16 mouse cellular contexts compared by ENCODE assay signal in genomic region chr19:56800930-56801655, GRCm38 (mm10). TPM values are rescaled to one million over a fixed set of nuclear protein-coding genes. Genes with fewer than 3 reads are reported as not detected.
DNase-seq lines count a peak whose midpoint lies in the region; ATAC-seq and TF ChIP-seq lines count a peak whose summit lies in the region.
"Had no signal": no experiment of that assay in that cellular context is flagged by ENCODE, and none has a peak within 500 bp of the region (broad histone marks: within the 10 kb centered on the region; RNA-seq: fewer than 3 reads in every experiment).

No protein-coding gene starts in this region.

- peak; percentile 67 for DNase-seq in heart, postnatal 0 days (ENCODE audit: low spot score)
- no peak for DNase-seq in heart, postnatal 14 days
- peak; percentile 25 for DNase-seq in MN1 (ENCODE audit: low spot score)
- DNase-seq in liver = peak; percentile 51
- peak; percentile 71 for DNase-seq in lung, postnatal 36 days
- DNase-seq in kidney, postnatal 36 days = no peak
- no peak for DNase-seq in kidney, adult 8-10 months
- DNase-seq in thymus, adult 2 months = no peak
- DNase-seq: adrenal gland, postnatal 14 days; embryo, embryonic 11 days; forebrain, postnatal 0 days; gastrocnemius, postnatal 25 days; layer of hippocampus, adult 9-11 months had no signal

- intact Hi-C loops in heart, postnatal 14 days (cut with DNase I) = no loop called here

- no peak for TF ChIP-seq CTCF in heart, postnatal 0 days (IDR thresholded peaks at IDR 0.05; ENCODE audit: low read depth)
- TF ChIP-seq CTCF in thymus, adult 2 months (IDR thresholded peaks at IDR 0.05; ENCODE audit: borderline replicate concordance, control insufficient read depth, extremely low read depth, insufficient read depth, low read length, poor library complexity) = no peak

- H3K36me3 ChIP-seq in heart, postnatal 0 days (replicated peaks; ENCODE audit: control insufficient read depth, insufficient read depth, low read length) = peaks cover 92% of the 10 kb centered on the region
- peaks cover 41% of the 10 kb centered on the region for H3K36me3 ChIP-seq in thymus, adult 2 months (ENCODE audit: control insufficient read depth, insufficient read depth, low read length)

- peak; percentile 59 for ATAC-seq in heart, postnatal 0 days (ENCODE audit: insufficient read depth, low read depth)
- ATAC-seq: forebrain, postnatal 0 days had no signal

- no peak overlapping the region for H3K4me2 ChIP-seq in heart, postnatal 0 days (ENCODE audit: low read depth, low read length)

- H3K9me3 ChIP-seq in heart, postnatal 0 days (replicated peaks; ENCODE audit: control insufficient read depth, low read length) = no peaks in the 10 kb centered on the region

- no peak for TF ChIP-seq EP300 in heart, postnatal 0 days (IDR thresholded peaks at IDR 0.05; ENCODE audit: low read depth)

- no peak overlapping the region for H3K9ac ChIP-seq in heart, postnatal 0 days (replicated peaks; ENCODE audit: low read depth, low read length)
- H3K9ac ChIP-seq: forebrain, postnatal 0 days had no signal

- peak overlapping the region; percentile 25; the same call in 1 of the 2 replicates for H3K27ac ChIP-seq in heart, postnatal 0 days (ENCODE audit: low read depth)
- H3K27ac ChIP-seq in thymus, adult 2 months (ENCODE audit: control insufficient read depth, insufficient read depth, low read length) = no peak overlapping the region
- H3K27ac ChIP-seq: kidney, postnatal 0 days had no signal

- H3K27me3 ChIP-seq in heart, postnatal 0 days (ENCODE audit: control insufficient read depth, insufficient read depth, low read length) = no peaks in the 10 kb centered on the region
- no peaks in the 10 kb centered on the region for H3K27me3 ChIP-seq in thymus, adult 2 months (ENCODE audit: control insufficient read depth, insufficient read depth, low read length)
- H3K27me3 ChIP-seq: CH12.LX had no signal

- no peak overlapping the region for H3K4me3 ChIP-seq in heart, postnatal 0 days (ENCODE audit: low read depth, low read length)
- no peak overlapping the region for H3K4me3 ChIP-seq in thymus, adult 2 months (ENCODE audit: control insufficient read depth, insufficient read depth, low read length)
- H3K4me3 ChIP-seq: erythroblast, embryonic 14.5 days had no signal

- 26% methylated on average over 7 of the region's 7 CpGs for WGBS in heart, postnatal 0 days
- 89% methylated on average over 7 of the region's 7 CpGs for WGBS in thymus, adult 2 months

- H3K4me1 ChIP-seq in heart, postnatal 0 days (ENCODE audit: control insufficient read depth, insufficient read depth) = peaks cover 14% of the 10 kb centered on the region; the same call in 1 of the 2 replicates
- H3K4me1 ChIP-seq in thymus, adult 2 months (replicated peaks; ENCODE audit: control insufficient read depth, insufficient read depth, low read length) = no peaks in the 10 kb centered on the region

- no peak for TF ChIP-seq POLR2A in thymus, adult 2 months (IDR thresholded peaks at IDR 0.05; ENCODE audit: control insufficient read depth, extremely low read depth, insufficient read depth, low read length, poor library complexity)

RNA-seq across cellular contexts. Expression of gene Ccdc186, which starts 20.9 kb away (rescaled TPM):
- total RNA-seq in heart, postnatal 0 days (2014; rRNA removed; ENCODE audit: low replicate concordance) = 12.2 and 18.4 TPM in 2 replicates
- 15.1 and 18.1 TPM in 2 replicates for polyA plus RNA-seq in heart, postnatal 0 days (2015; fragmentation: Nextera tagmentation; extraction: Ambion mirVana)
- 10 to 100 TPM; 26.1 to 26.5 TPM for total RNA-seq in heart, postnatal 14 days (2021)
- 5.7 and 5.9 TPM in 2 replicates for polyA plus RNA-seq in thymus, adult 2 months (2012; rRNA removed)

RNA-seq across cellular contexts. Expression of gene Tdrd1, which starts 24.9 kb away (rescaled TPM):
- 0.97 TPM in 1 of 2 replicates, not detected in the other for total RNA-seq in heart, postnatal 0 days (2014; rRNA removed; ENCODE audit: low replicate concordance)
- polyA plus RNA-seq in heart, postnatal 0 days (2015; fragmentation: Nextera tagmentation; extraction: Ambion mirVana) = 0.05 and 0.10 TPM in 2 replicates
- under 1 TPM in 1 of 2 experiments, not detected in 1; 0.05 TPM for total RNA-seq in heart, postnatal 14 days (2021)
- 0.09 and 0.10 TPM in 2 replicates for polyA plus RNA-seq in thymus, adult 2 months (2012; rRNA removed)
- total RNA-seq: adrenal gland, postnatal 14 days; CH12.LX; gastrocnemius, postnatal 25 days had no signal
- polyA plus RNA-seq: erythroblast, embryonic 14.5 days had no signal

Comparison
In these comparisons a context has a peak if more than half of its experiments do, and no peak if none do; other contexts are left out.
1. DNase-seq: peak in heart, postnatal 0 days (single experiment), MN1 (single experiment), liver (single experiment) and lung, postnatal 36 days (single experiment); none in heart, postnatal 14 days (0 of 2), kidney, postnatal 36 days (0 of 2), kidney, adult 8-10 months (0 of 2) and thymus, adult 2 months (single experiment).